Mouse (Mus musculus): ENCODE data around the gene Oas1h.
"Not testable (repeated sequence)": the region's sequence is repeated elsewhere in the genome, so short reads cannot be mapped to it uniquely, and the experiment has no call there.

The Oas1h gene

DNA sequence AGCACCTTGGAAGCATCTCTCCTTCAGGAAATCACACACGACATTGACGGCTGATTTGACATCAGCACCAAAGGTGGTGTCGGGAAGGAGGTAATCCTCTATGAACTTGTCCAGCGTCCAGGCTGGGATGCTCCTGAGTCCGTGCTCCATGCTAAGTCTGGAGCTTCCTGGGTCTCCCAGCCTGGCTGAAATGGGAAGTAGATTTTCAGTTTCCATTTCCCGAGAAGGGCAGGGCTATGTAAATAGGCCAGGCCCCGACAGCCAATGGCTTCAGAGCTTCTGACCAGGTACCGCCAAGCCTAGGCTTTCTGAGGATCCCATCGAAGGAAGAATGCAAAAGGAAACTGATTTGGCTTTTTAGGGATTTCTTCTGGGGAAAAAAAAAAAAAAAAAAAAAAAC, 26.2 kb downstream of the Oas1h start, which contains the start of gene Oas1g:
Gene Oas1g, minus strand, starts transcription at position 201 of the 400 bp plus-strand sequence.
- not testable (repeated sequence) for DNase-seq (ENCODE audit: low spot score)

DNA sequence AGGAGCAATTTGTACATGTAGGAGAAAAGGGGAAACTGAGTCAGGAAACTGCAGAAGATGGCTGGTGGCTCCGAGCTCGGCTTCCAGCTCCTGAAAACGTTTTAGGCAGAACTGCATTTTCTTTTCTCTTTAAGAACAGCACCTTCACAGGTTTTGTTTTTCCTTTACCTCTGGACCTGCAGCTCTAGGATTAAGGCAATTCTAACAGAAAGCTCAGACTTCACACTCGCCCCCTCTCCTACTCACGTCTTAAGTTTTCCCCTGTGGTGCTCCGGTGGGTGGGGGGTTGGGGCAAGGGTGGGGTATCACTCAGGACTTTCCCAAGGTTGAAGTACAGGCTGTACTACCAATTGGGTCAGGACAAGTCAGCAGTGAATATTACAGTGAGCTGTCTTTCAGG, 26.6 kb downstream of the Oas1h start:
- no peak for DNase-seq (ENCODE audit: low spot score)

DNA sequence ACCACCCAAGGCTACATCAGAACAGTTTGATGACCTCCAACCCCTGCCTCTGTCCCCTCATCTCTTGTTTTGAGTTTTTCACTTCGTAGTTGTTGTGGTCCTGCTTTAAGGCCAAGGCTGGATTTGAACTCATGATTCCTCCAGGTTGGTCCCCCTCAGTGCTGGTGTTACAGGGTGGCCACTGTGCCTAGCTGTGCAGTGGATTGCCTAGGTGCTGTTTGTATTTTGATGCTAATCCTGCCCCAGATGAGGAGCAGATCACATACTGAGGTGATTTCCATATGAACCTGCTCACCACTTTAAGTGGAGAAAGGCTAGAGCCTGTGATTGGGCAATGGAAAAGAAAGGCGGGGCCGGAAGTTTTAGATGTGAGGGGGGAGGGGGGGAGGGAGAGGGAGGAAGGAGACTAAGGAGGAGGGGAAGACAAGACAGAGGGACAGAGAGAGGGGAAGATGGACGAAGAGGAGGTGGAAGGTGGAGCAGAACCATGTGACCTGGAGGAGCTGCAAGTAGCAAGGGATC, 27.1 kb downstream of the Oas1h start:
- DNase-seq (ENCODE audit: low spot score): not testable (repeated sequence)

GRCm38 (mm10) chr5:120890026-120890425, 28.8 kb downstream of the Oas1h start:
- DNase-seq (ENCODE audit: low spot score): no peak

DNA sequence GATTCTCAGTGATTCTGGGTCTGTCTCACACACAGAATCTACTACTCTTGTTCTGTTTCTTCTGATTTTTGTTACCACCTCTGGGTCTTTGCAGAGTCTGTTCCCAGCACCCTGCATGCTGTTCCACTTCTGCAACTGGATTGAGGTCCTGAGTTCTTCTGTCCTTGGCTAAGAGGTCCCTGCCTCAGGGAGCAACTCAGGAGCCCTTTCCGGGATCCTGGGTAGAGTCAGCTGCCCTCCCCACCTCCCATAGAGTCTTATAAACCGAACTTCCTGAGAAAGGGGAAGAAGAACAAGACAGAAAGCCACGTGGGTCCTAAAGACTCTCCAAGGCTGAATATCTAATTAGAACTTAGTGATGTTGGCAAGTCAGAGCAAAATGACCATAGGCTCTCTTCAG, 29.8 kb downstream of the Oas1h start:
- no peak for DNase-seq (ENCODE audit: low spot score)

DNA sequence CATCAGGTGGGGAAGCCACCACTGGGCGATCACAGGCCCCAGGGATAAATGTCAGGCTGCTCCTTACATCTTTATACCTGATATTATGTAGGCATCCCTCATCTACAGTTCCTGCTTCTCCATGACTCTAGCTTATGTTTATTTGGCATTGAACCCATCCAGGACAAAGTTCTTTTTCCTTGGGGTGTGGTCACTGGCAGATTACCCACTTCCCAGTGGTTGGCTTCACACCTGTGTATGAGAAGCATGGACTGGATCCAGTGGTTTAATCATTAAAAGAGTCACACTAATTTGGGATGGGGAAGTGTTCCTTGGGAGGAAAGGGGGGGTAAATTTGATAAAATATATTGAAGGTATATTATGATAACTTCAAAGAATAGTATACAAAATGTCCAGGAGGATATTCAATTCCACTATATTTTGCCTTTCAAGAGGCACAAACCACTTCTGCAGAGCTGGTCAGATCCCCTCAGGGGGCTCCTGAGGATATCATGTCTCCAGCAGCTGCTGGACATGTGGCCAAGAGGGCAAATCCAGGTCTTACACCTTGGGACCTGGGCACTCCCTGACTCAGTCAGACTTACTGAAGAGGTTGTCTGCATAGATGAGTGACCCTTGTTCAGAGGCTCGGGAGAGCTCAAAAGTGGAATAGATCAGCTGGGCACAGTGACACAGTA, 30.5 kb downstream of the Oas1h start:
- not testable (repeated sequence) for DNase-seq (ENCODE audit: low spot score)

- no peak for DNase-seq (ENCODE audit: low spot score)
Measured at GRCm38 (mm10) chr5:120892243-120892660, 31.0 kb downstream of the Oas1h start.

GRCm38 (mm10) chr5:120893866-120894265, 32.6 kb downstream of the Oas1h start:
- not testable (repeated sequence) for DNase-seq (ENCODE audit: low spot score)

- not testable (repeated sequence) for DNase-seq (ENCODE audit: low spot score)
Measured at GRCm38 (mm10) chr5:120894692-120895091, 33.5 kb downstream of the Oas1h start.

DNA sequence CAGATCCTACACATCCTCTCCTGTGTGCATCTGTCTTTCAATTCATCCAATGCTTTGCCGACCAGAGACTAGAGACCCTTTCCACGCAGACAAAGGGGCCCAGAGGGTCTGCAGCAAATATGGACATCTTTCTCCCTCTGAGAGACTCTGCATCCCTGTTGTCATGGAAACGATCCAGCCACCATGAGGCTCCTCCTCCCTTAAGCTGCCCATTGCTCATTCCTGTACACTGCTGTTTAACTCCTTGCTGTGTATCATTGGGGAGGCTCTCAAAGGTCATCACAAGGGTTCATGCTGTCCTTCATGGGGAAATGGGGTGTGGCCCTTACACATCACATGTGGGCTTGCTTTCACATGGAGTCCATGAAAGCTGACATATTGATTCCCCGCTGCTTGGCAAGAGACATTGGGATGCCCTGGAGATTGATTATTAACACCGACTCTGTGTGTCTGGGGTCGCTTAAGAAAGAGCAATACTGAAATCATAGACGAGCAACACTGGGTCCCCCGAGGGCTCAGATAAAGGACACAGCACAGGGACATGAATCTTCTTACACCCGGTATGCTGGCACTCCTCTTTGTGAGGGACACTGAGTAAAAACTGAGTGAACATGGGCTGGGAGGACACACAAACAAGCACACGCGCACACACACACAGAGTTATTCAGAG, 34.1 kb downstream of the Oas1h start:
- no peak for DNase-seq (ENCODE audit: low spot score)

DNA sequence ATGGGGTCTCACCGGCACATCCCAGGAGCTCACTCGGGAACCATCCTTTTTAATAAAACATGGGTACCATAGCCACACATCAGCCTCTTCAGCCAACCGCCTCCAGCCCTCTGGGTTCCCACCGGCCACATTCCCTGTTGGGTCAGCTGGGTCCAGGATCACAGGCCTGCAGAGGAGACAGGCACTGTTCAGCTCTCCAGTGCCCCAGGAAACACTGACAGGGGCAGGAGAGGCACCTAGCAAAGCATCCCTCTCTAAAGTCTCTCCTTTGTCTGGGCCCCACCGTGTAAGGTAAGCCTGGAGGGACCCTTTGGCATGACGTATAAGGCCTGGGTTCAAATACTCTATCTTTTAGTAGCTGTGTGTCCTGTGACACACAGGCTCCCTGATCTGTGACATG, 37.1 kb downstream of the Oas1h start:
- DNase-seq (ENCODE audit: low spot score): no peak

- no peak for DNase-seq (ENCODE audit: low spot score)
Measured at GRCm38 (mm10) chr5:120898726-120899125, 37.5 kb downstream of the Oas1h start.

DNA sequence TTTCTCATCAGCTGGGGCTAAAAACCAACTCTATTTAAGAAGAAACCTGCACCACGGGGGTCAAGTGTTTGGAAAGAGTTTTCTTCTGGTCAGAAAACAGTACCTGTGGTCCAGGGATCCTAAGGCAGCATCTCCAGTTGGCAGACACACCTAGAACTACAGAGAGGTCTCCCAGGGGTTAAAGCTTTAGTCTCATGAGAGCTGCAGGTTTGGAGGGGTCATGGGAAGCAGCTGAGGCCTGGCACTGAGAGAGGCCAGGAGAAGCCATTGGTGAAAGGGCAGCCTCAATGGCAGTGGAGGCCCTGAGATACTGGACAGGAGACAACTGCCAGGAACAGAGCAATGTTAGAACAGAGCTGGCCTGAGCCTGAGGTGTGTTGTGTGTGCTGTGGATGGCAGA, 39.4 kb downstream of the Oas1h start:
- no peak for DNase-seq (ENCODE audit: low spot score)

DNA sequence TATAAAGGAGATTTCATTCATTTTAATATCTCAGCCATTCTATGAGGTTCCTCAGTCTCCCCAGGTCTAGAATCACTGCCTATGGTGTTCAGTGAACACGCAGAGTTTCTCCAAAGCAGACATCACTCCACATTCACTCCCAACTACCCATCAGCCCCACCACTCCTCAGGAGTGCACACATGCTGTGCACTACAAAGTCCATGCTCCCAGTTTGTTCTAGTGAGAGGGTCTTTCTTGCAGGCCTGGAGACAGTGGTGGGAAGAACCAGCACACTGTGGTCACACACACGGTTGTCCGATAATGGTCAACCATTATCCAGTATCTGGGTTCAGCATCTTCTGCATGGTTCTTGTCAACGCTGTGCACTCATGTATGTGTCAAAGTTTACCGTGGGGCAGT, 40.8 kb downstream of the Oas1h start:
- DNase-seq (ENCODE audit: low spot score): no peak

DNA sequence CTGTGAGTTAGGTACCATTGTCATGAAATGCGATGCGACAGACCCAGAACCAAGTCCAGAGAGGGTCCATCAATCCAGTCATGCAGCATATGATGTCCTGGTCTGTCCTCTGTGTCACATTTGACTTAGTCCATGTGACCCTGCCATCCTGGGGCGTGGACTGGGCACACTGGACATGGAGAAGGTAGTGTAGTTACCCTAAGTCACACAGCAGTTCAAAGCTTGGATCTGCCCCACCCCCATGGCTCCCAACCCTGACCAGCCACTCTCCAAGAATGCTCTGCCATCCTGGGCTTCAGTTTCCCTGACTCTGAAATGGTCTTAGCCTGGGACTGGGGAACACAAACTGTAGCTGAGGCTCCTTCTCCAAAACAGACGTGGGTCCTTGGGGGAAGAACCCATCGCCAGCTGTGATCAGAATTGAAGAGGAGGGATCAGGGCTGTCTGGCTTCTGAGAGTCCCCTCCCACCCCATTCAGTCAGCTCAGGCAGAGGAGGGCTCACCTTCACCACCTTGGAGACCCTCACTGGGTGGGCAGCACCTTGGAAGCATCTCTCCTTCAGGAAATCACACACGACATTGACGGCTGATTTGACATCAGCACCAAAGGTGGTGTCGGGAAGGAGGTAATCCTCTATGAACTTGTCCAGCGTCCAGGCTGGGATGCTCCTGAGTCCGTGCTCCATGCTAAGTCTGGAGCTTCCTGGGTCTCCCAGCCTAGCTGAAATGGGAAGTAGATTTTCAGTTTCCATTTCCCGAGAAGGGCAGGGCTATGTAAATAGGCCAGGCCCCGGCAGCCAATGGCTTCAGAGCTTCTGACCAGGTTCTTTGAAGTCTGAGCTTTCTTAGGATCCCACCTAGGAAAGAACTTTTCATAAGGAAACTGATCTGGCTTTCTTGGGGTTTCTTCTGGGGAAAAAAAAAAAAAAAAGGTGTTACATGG, 45.8 kb downstream of the Oas1h start, which contains the start of gene Oas1a:
Gene Oas1a, minus strand, starts transcription at position 731 of the 943 bp plus-strand sequence.
- DNase-seq (ENCODE audit: low spot score): not testable (repeated sequence)

DNA sequence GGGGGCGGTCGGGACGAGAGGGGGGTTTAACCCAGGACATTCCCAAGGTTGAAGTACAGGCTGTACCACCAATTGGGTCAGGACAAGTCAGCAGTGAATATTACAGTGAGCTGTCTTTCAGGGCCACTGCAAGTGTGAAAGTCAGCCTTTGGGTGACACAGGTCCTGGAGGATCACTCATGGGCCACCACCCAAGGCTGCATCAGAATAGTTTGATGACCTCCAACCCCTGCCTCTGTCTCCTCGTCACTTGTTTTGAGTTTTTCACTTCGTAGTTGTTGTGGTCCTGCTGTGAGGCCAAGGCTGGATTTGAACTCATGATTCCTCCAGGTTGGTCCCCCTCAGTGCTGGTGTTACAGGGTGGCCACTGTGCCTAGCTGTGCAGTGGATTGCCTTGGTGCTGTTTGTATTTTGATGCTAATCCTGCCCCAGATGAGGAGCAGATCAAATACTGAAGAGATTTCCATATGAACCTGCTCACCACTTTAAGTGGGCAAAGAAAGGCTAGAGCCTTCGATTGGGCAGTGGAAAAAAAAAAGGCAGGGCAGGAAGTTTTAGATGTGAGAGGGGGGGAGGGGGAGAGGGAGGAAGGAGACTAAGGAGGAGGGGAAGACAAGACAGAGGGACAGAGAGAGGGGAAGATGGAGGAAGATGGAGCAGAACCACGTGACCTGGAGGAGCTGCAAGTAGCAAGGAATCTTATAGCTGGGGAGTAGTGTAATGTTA, 47.1 kb downstream of the Oas1h start:
- no peak for DNase-seq (ENCODE audit: low spot score)

DNA sequence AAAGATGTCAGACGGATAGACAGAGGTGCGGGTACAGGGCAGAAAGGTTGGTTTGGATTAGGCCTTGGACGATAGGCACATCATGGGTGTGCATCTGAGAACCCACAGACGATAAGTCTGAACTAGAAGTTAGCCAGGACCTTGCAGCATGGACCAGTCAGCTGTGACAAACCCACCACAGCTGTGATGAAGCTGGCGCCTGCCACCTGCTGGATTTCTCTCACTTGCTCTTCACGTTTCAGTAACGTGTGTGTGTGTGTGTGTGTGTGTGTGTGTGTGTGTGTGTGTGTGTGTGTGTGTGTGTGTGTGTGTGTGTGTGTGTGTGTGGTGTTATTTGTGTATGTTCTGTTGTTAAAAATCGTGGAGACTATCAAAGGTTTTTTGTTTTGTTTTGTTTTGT, 53.0 kb downstream of the Oas1h start, which contains the start of gene Oas1d:
Gene Oas1d, plus strand, starts transcription at position 333 of the 400 bp plus-strand sequence.
- DNase-seq (ENCODE audit: low spot score): not testable (repeated sequence)

GRCm38 (mm10) chr5:120919156-120919935, 58.1 kb downstream of the Oas1h start:
- DNase-seq (ENCODE audit: low spot score): not testable (repeated sequence)

- DNase-seq (ENCODE audit: low spot score): no peak
Measured at GRCm38 (mm10) chr5:120920296-120920695, 59.1 kb downstream of the Oas1h start.
